Mouse (Mus musculus): Measurements from ENCODE around the gene Slc2a3. TPM values are rescaled to one million over a fixed set of nuclear protein-coding genes. Genes with fewer than 3 reads are reported as not detected.

The Slc2a3 gene
- not detected for polyA plus RNA-seq (2014; fragmentation: Illumina TruSeq; extraction: RNeasy Lipid Tissue Mini Kit (QIAGEN cat#74804); ENCODE audit: low read depth, low replicate concordance)

DNA sequence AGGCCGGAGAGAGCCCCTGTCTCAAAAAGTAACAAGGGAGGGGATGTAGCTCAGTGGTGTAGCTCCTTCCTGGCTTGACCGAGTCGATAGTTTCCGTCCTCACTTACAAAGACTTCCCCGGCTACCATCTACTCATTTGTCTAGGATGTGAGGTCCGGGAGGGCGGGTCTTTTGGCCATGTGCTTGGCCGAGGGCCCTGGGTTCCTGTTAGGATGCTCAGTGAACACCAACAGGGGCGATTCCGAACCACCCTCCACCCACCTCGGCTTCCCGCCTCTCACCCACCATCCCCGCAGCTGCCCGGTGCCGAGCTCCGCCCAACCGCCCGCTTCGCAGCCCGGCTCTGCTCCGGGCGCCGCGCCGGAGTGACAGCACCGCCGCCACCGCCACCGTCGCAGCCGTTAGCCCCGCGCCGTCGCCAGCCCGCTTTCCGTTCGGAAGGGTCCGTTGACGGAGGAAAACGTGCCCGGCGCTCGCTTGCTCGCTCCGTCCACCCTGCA lies at the start of gene Slc2a3:
Slc2a3 (minus strand) TSS at position 340 of the 500 bp plus-strand sequence.

GRCm38 (mm10) chr6:122819306-122820070 lies 18.0 kb upstream of the Slc2a3 start, which contains the start of gene Foxj2:
Gene Foxj2 (plus strand): TSS chr6:122819914.

DNA sequence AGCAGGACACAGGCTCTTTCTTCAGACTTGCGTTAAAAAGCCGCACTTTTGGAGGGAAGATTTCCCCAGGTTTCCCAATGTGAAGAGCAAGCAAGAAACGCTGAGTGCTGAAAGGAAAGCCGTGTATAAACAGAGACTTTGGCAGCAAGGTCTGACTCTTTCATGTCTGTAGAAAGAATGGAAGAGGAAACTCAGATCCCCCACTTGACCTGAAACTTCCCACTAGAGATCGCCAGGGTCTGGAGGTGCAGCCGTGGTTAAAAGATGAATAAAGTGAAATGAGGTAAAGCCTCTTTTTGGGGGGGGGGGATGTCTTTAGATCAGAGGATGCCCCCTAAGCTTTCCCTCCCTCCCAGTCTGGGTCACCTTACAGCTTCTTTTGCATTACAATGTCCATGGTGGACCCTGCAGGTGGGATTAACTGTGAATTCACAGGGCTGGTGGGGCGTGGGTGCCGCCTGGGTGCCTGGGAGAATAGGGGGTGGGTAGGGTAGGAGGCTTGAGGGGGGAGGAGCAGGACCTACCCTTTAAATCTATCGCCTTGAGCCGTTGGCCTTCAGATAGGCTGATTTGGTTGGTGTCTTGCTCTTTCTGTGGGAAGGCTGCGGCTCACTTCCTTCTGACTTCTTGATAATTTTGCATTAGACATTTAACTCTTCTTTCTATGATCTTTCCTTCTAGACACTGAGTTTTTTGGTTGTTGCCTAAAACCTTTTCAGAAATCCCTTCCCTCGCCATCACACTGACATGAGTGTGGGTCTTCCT lies 94.2 kb downstream of the Slc2a3 start, which contains the start of gene Nanog:
Nanog (plus strand) TSS at position 454 of the 765 bp plus-strand sequence.

Other genes with a start within 250 kb of the Slc2a3 start
- not detected for gene Aicda, start 247.8 kb downstream of the Slc2a3 start, polyA plus RNA-seq (2014; fragmentation: Illumina TruSeq; extraction: RNeasy Lipid Tissue Mini Kit (QIAGEN cat#74804); ENCODE audit: low read depth, low replicate concordance)
- gene Apobec1, start 199.2 kb downstream of the Slc2a3 start, polyA plus RNA-seq (2014; fragmentation: Illumina TruSeq; extraction: RNeasy Lipid Tissue Mini Kit (QIAGEN cat#74804); ENCODE audit: low read depth, low replicate concordance), result 18.2 TPM
- gene Gdf3, start 191.6 kb downstream of the Slc2a3 start, polyA plus RNA-seq (2014; fragmentation: Illumina TruSeq; extraction: RNeasy Lipid Tissue Mini Kit (QIAGEN cat#74804); ENCODE audit: low read depth, low replicate concordance), result not detected
- gene Dppa3, start 175.2 kb downstream of the Slc2a3 start, polyA plus RNA-seq (2014; fragmentation: Illumina TruSeq; extraction: RNeasy Lipid Tissue Mini Kit (QIAGEN cat#74804); ENCODE audit: low read depth, low replicate concordance), result not detected
- gene Nanog, start 94.2 kb downstream of the Slc2a3 start, polyA plus RNA-seq (2014; fragmentation: Illumina TruSeq; extraction: RNeasy Lipid Tissue Mini Kit (QIAGEN cat#74804); ENCODE audit: low read depth, low replicate concordance), result not detected
- gene Foxj2, start 18.3 kb upstream of the Slc2a3 start, polyA plus RNA-seq (2014; fragmentation: Illumina TruSeq; extraction: RNeasy Lipid Tissue Mini Kit (QIAGEN cat#74804); ENCODE audit: low read depth, low replicate concordance), result 4.6 TPM
- gene C3ar1, start 54.5 kb upstream of the Slc2a3 start, polyA plus RNA-seq (2014; fragmentation: Illumina TruSeq; extraction: RNeasy Lipid Tissue Mini Kit (QIAGEN cat#74804); ENCODE audit: low read depth, low replicate concordance), result 2.7 TPM
- gene Necap1, start 72.8 kb upstream of the Slc2a3 start, polyA plus RNA-seq (2014; fragmentation: Illumina TruSeq; extraction: RNeasy Lipid Tissue Mini Kit (QIAGEN cat#74804); ENCODE audit: low read depth, low replicate concordance), result 36.0 TPM
- gene Clec4a1, start 120.2 kb upstream of the Slc2a3 start, polyA plus RNA-seq (2014; fragmentation: Illumina TruSeq; extraction: RNeasy Lipid Tissue Mini Kit (QIAGEN cat#74804); ENCODE audit: low read depth, low replicate concordance), result 4.0 TPM
- gene Clec4a3, start 150.9 kb upstream of the Slc2a3 start, polyA plus RNA-seq (2014; fragmentation: Illumina TruSeq; extraction: RNeasy Lipid Tissue Mini Kit (QIAGEN cat#74804); ENCODE audit: low read depth, low replicate concordance), result 11.0 TPM
- gene Clec4a4, start 188.7 kb upstream of the Slc2a3 start, polyA plus RNA-seq (2014; fragmentation: Illumina TruSeq; extraction: RNeasy Lipid Tissue Mini Kit (QIAGEN cat#74804); ENCODE audit: low read depth, low replicate concordance), result not detected
- 0.69 TPM for gene Clec4b1, start 248.3 kb upstream of the Slc2a3 start, polyA plus RNA-seq (2014; fragmentation: Illumina TruSeq; extraction: RNeasy Lipid Tissue Mini Kit (QIAGEN cat#74804); ENCODE audit: low read depth, low replicate concordance)